Mouse (Mus musculus): ENCODE measurements around the gene Map3k5. TPM values are rescaled to one million over a fixed set of nuclear protein-coding genes. Genes with fewer than 3 reads are reported as not detected.

Gene Map3k5
- total and polyA plus RNA-seq, 3 experiments, result 0.35 to 0.97 TPM; not detected in 1

DNA sequence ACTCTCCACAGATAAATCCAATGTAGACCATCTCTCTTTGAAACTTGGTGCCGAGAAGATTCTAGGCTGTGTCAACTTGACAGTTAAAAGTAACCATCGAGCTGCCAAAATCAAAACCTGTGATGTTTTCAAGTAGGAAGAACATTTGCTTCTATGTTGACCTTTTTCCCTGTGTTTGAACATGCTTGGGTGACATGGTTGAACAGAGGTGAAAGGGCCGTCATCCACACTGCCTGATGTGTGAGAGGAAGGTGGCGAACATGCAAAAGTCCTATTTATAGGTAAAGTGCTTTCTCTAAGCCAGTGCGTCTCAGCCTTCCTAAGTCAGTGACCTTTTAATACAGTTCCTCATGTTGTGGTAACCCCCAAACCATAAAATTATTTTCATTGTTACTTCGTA, 21.5 kb downstream of the Map3k5 start:
- no peak overlapping the region for H3K9ac ChIP-seq (ENCODE audit: control insufficient read depth, low read depth, low read length, poor library complexity, severe bottlenecking)
- TF ChIP-seq ZNF384 (IDR thresholded peaks at IDR 0.05; ENCODE audit: low read depth, low read length) (no peak), ELF1 (IDR thresholded peaks at IDR 0.05; ENCODE audit: low read depth, low read length) (no peak), ZKSCAN1 (IDR thresholded peaks at IDR 0.05; ENCODE audit: low read depth, low read length) (no peak), USF2 (IDR thresholded peaks at IDR 0.05; ENCODE audit: borderline replicate concordance in 1 of 2, insufficient read depth in 1 of 2, low read depth in 1 of 2, low read length in 2 of 2) (no peak)
- H3K4me1 ChIP-seq (ENCODE audit: control insufficient read depth in 1 of 2, insufficient read depth in 2 of 2, low read length in 2 of 2), result no peaks in the 10 kb centered on the region
- DNase-seq (ENCODE audit: low read depth, low spot score), result no peak
- H3K79me2 ChIP-seq (ENCODE audit: control insufficient read depth, insufficient read depth, low read length, poor library complexity), result no peaks in the 10 kb centered on the region
- no peak overlapping the region for H3K4me3 ChIP-seq (ENCODE audit: control insufficient read depth in 1 of 2, insufficient read depth in 1 of 2, low read depth in 2 of 2, low read length in 2 of 2)
- no peaks in the 10 kb centered on the region for H3K9me3 ChIP-seq (replicated peaks; ENCODE audit: insufficient read depth, low read length)
- H3K27ac ChIP-seq (ENCODE audit: control insufficient read depth, low read depth, low read length), result no peak overlapping the region
- H3K27me3 ChIP-seq (ENCODE audit: control insufficient read depth in 1 of 2, insufficient read depth in 2 of 2, low read length in 2 of 2), result no peaks in the 10 kb centered on the region
- H3K36me3 ChIP-seq (ENCODE audit: control insufficient read depth in 1 of 2, insufficient read depth in 2 of 2, low read length in 2 of 2), result no peaks in the 10 kb centered on the region

DNA sequence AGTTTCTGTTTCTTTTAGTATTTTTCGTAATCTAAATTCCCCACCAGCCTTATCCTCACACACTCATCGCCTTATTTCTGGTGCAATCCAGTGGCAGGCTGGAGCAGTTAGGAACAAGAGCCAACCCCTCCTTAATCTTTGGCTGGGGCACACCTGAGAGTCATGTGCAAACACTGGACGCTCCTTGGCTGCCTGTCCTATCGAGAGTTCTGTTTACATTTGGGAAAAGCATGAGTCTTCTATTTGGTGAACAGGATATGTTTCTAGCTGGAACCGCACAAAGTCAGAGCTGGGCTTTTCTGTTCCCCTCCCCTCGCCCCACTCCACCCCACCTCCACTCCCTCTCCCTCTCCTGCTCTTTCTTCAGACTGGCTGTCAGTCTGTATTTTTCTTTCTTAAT, 22.5 kb downstream of the Map3k5 start:
- Histone ChIP-seq H3K4me1 (ENCODE audit: control insufficient read depth in 1 of 2, insufficient read depth in 2 of 2, low read length in 2 of 2) (no peaks in the 10 kb centered on the region), H3K4me3 (ENCODE audit: control insufficient read depth in 1 of 2, insufficient read depth in 1 of 2, low read depth in 2 of 2, low read length in 2 of 2) (no peak overlapping the region), H3K79me2 (ENCODE audit: control insufficient read depth, insufficient read depth, low read length, poor library complexity) (no peaks in the 10 kb centered on the region), H3K9ac (ENCODE audit: control insufficient read depth, low read depth, low read length, poor library complexity, severe bottlenecking) (no peak overlapping the region), H3K36me3 (ENCODE audit: control insufficient read depth in 1 of 2, insufficient read depth in 2 of 2, low read length in 2 of 2) (no peaks in the 10 kb centered on the region), H3K9me3 (replicated peaks; ENCODE audit: insufficient read depth, low read length) (no peaks in the 10 kb centered on the region), H3K27me3 (ENCODE audit: control insufficient read depth in 1 of 2, insufficient read depth in 2 of 2, low read length in 2 of 2) (no peaks in the 10 kb centered on the region), H3K27ac (ENCODE audit: control insufficient read depth, low read depth, low read length) (no peak overlapping the region)
- TF ChIP-seq GABPA (IDR thresholded peaks at IDR 0.05; ENCODE audit: low read depth, low read length) (no peak), SIN3A (IDR thresholded peaks at IDR 0.05; ENCODE audit: low read length) (no peak), ZC3H11A (IDR thresholded peaks at IDR 0.05; ENCODE audit: low read depth, low read length) (no peak), CTCF (IDR thresholded peaks at IDR 0.05 in 2 of 3, conservative IDR thresholded peaks at IDR 0.05 in 1 of 3; ENCODE audit: control insufficient read depth in 1 of 3, insufficient read depth in 1 of 3, low read depth in 2 of 3, low read length in 3 of 3, poor library complexity in 1 of 3, severe bottlenecking in 1 of 3) (no peak), E2F4 (IDR thresholded peaks at IDR 0.05; ENCODE audit: borderline replicate concordance, low read depth, low read length) (no peak), MAFK (IDR thresholded peaks at IDR 0.05; ENCODE audit: borderline replicate concordance, low read depth, low read length) (no peak), MYC (IDR thresholded peaks at IDR 0.05; ENCODE audit: low read depth, low read length) (no peak), ZMIZ1 (IDR thresholded peaks at IDR 0.05; ENCODE audit: low read depth, low read length) (no peak), SMC3 (IDR thresholded peaks at IDR 0.05; ENCODE audit: low read depth, low read length) (no peak), MXI1 (IDR thresholded peaks at IDR 0.05; ENCODE audit: low read depth, low read length) (no peak), TCF12 (IDR thresholded peaks at IDR 0.05; ENCODE audit: low read depth, low read length) (no peak), MEF2A (IDR thresholded peaks at IDR 0.05; ENCODE audit: extremely low read depth, insufficient replicate concordance, low read depth, low read length, poor library complexity, severe bottlenecking) (no peak), RAD21 (IDR thresholded peaks at IDR 0.05; ENCODE audit: low read depth, low read length) (no peak), CHD2 (IDR thresholded peaks at IDR 0.05; ENCODE audit: low read length) (no peak), POLR2AphosphoS5 (IDR thresholded peaks at IDR 0.05; ENCODE audit: borderline replicate concordance, low read depth, low read length) (no peak), EP300 (IDR thresholded peaks at IDR 0.05; ENCODE audit: low read depth in 1 of 2, low read length in 2 of 2) (no peak), USF1 (IDR thresholded peaks at IDR 0.05; ENCODE audit: low read depth, low read length) (no peak), HCFC1 (IDR thresholded peaks at IDR 0.05; ENCODE audit: low read depth, low read length) (no peak)
- DNase-seq (ENCODE audit: low read depth, low spot score), result no peak
